Mouse (Mus musculus) adrenal gland, adult 8-10 months (tissue): ENCODE data around the gene Prkaca. TPM values are rescaled to one million over a fixed set of nuclear protein-coding genes. Genes with fewer than 3 reads are reported as not detected.
"Not testable (repeated sequence)": the region's sequence is repeated elsewhere in the genome, so short reads cannot be mapped to it uniquely, and the experiment has no call there.

Source experiments
- DNase-seq: peaks from one replicate; pipeline ENCODE4 v3.0.0; 2022
- total RNA-seq, 4 experiments: library from RNA; stranded (reverse); gene quantifications; 2 replicates each; pipeline ENCODE4 v1.2.4; 2022

The Prkaca gene
- total RNA-seq, 4 experiments from 2014 or later = 240 to 263 (median 253) TPM

GRCm38 (mm10) chr8:83976101-83976630, 3.4 kb downstream of the Prkaca start:
- DNase-seq = no peak

- no peak for DNase-seq
These were observed 4.1 kb downstream of the Prkaca start for GRCm38 (mm10) chr8:83976779-83977350.

GRCm38 (mm10) chr8:83977646-83978045, 4.9 kb downstream of the Prkaca start:
- no peak for DNase-seq

GRCm38 (mm10) chr8:83978200-83978599, 5.4 kb downstream of the Prkaca start:
- DNase-seq = no peak

GRCm38 (mm10) chr8:83980250-83980649, 7.5 kb downstream of the Prkaca start:
- no peak for DNase-seq

- no peak for DNase-seq
These were observed 8.1 kb downstream of the Prkaca start for GRCm38 (mm10) chr8:83980845-83981244.

GRCm38 (mm10) chr8:83981533-83981932, 8.7 kb downstream of the Prkaca start:
- no peak for DNase-seq

- DNase-seq = no peak
These were observed 9.7 kb downstream of the Prkaca start for GRCm38 (mm10) chr8:83982449-83982848.

- not testable (repeated sequence) for DNase-seq
These were observed 10.4 kb downstream of the Prkaca start for GRCm38 (mm10) chr8:83983222-83983621.

- no peak for DNase-seq
These were observed 16.4 kb downstream of the Prkaca start for GRCm38 (mm10) chr8:83989243-83989642.

GRCm38 (mm10) chr8:83990170-83990569, 17.4 kb downstream of the Prkaca start:
- no peak for DNase-seq

- no peak for DNase-seq
These were observed 19.7 kb downstream of the Prkaca start for GRCm38 (mm10) chr8:83992488-83992887.

GRCm38 (mm10) chr8:83994030-83994429, 21.2 kb downstream of the Prkaca start:
- no peak for DNase-seq

GRCm38 (mm10) chr8:83995973-83996372, 23.2 kb downstream of the Prkaca start:
- DNase-seq = no peak

GRCm38 (mm10) chr8:83996567-83997505, 24.0 kb downstream of the Prkaca start:
- DNase-seq = peak; percentile 83

GRCm38 (mm10) chr8:83997511-83998141, 24.8 kb downstream of the Prkaca start, which contains the start of gene Samd1:
Gene Samd1 (plus strand): TSS chr8:83997672.
- DNase-seq = no peak

GRCm38 (mm10) chr8:83998231-83999056, 25.7 kb downstream of the Prkaca start:
- no peak for DNase-seq

GRCm38 (mm10) chr8:83999057-83999705, 26.4 kb downstream of the Prkaca start:
- no peak for DNase-seq

- no peak for DNase-seq
These were observed 27.0 kb downstream of the Prkaca start for GRCm38 (mm10) chr8:83999825-84000224.

- DNase-seq = no peak
These were observed 28.6 kb downstream of the Prkaca start, which contains the start of gene 1700067K01Rik for GRCm38 (mm10) chr8:84001281-84002000. Gene 1700067K01Rik (plus strand): TSS chr8:84001502.
